Mouse (Mus musculus): ENCODE measurements around the gene Rab29. TPM values are rescaled to one million over a fixed set of nuclear protein-coding genes. Genes with fewer than 3 reads are reported as not detected.

Gene Rab29
- polyA plus RNA-seq, 1 experiment from 2014 or later: 9.3 TPM

- ATAC-seq (no peak), DNase-seq (ENCODE audit: low spot score) (no peak)
- Histone ChIP-seq H3K36me3 (ENCODE audit: control insufficient read depth, insufficient read depth, low read length) (no peaks in the 10 kb centered on the region), H3K9me3 (replicated peaks; ENCODE audit: control insufficient read depth, low read length) (no peaks in the 10 kb centered on the region), H3K4me1 (ENCODE audit: control insufficient read depth, insufficient read depth, low read length) (no peaks in the 10 kb centered on the region), H3K4me2 (ENCODE audit: low read length) (no peak overlapping the region), H3K27me3 (replicated peaks; ENCODE audit: control insufficient read depth, insufficient read depth, low read length) (no peaks in the 10 kb centered on the region), H3K27ac (ENCODE audit: low read depth, low read length) (no peak overlapping the region), H3K9ac (ENCODE audit: low read length) (no peak overlapping the region), H3K4me3 (ENCODE audit: low read depth, low read length) (no peak overlapping the region)
- WGBS: 77% methylated on average over 2 of the region's 2 CpGs
Observed at GRCm38 (mm10) chr1:131879816-131880215, 12.8 kb downstream of the Rab29 start.

GRCm38 (mm10) chr1:131882787-131883186 lies 15.8 kb downstream of the Rab29 start:
- Histone ChIP-seq H3K27me3 (replicated peaks; ENCODE audit: control insufficient read depth, insufficient read depth, low read length) (no peaks in the 10 kb centered on the region), H3K4me2 (ENCODE audit: low read length) (no peak overlapping the region), H3K36me3 (ENCODE audit: control insufficient read depth, insufficient read depth, low read length) (no peaks in the 10 kb centered on the region), H3K27ac (ENCODE audit: low read depth, low read length) (no peak overlapping the region), H3K9ac (ENCODE audit: low read length) (no peak overlapping the region), H3K4me3 (ENCODE audit: low read depth, low read length) (no peak overlapping the region), H3K9me3 (replicated peaks; ENCODE audit: control insufficient read depth, low read length) (no peaks in the 10 kb centered on the region), H3K4me1 (ENCODE audit: control insufficient read depth, insufficient read depth, low read length) (0 out of 2 replicates have a peak, but pooled peaks cover 4% of the 10 kb centered on the region)
- no peak for DNase-seq (ENCODE audit: low spot score)
- ATAC-seq: no peak
- 75% methylated on average over 2 of the region's 2 CpGs for WGBS

GRCm38 (mm10) chr1:131886173-131886572 lies 19.1 kb downstream of the Rab29 start:
- WGBS: 21% methylated on average over 2 of the region's 2 CpGs
- peak; percentile 35 for DNase-seq (ENCODE audit: low spot score)

GRCm38 (mm10) chr1:131886641-131887040 lies 19.6 kb downstream of the Rab29 start:
- no peak overlapping the region for H3K4me2 ChIP-seq (ENCODE audit: low read length)
- WGBS: 70% methylated on average over 3 of the region's 3 CpGs
- no peaks in the 10 kb centered on the region for H3K27me3 ChIP-seq (replicated peaks; ENCODE audit: control insufficient read depth, insufficient read depth, low read length)
- no peaks in the 10 kb centered on the region for H3K36me3 ChIP-seq (ENCODE audit: control insufficient read depth, insufficient read depth, low read length)
- H3K4me3 ChIP-seq (ENCODE audit: low read depth, low read length): no peak overlapping the region
- no peak overlapping the region for H3K27ac ChIP-seq (ENCODE audit: low read depth, low read length)
- no peak overlapping the region for H3K9ac ChIP-seq (ENCODE audit: low read length)
- no peaks in the 10 kb centered on the region for H3K9me3 ChIP-seq (replicated peaks; ENCODE audit: control insufficient read depth, low read length)
- DNase-seq (ENCODE audit: low spot score) (peak; percentile 56), ATAC-seq (no peak)
- 0 out of 2 replicates have a peak, but pooled peaks cover 4% of the 10 kb centered on the region for H3K4me1 ChIP-seq (ENCODE audit: control insufficient read depth, insufficient read depth, low read length)

More at GRCm38 (mm10) chr1:131886173-131886572, 19.1 kb downstream of the Rab29 start:
- 0 out of 2 replicates have a peak overlapping the region, but pooled peaks have one; percentile 2 for H3K27ac ChIP-seq (ENCODE audit: low read depth, low read length)
- H3K4me1 ChIP-seq (ENCODE audit: control insufficient read depth, insufficient read depth, low read length): 0 out of 2 replicates have a peak, but pooled peaks cover 4% of the 10 kb centered on the region
- no peak overlapping the region for H3K9ac ChIP-seq (ENCODE audit: low read length)
- no peak overlapping the region for H3K4me2 ChIP-seq (ENCODE audit: low read length)
- H3K4me3 ChIP-seq (ENCODE audit: low read depth, low read length): no peak overlapping the region
- H3K27me3 ChIP-seq (replicated peaks; ENCODE audit: control insufficient read depth, insufficient read depth, low read length): no peaks in the 10 kb centered on the region
- no peaks in the 10 kb centered on the region for H3K36me3 ChIP-seq (ENCODE audit: control insufficient read depth, insufficient read depth, low read length)
- no peaks in the 10 kb centered on the region for H3K9me3 ChIP-seq (replicated peaks; ENCODE audit: control insufficient read depth, low read length)
- ATAC-seq: 0 out of 2 replicates have a peak, but pooled peaks have one; percentile 26

- no peak overlapping the region for H3K27ac ChIP-seq (ENCODE audit: low read depth, low read length)
- H3K4me3 ChIP-seq (ENCODE audit: low read depth, low read length): no peak overlapping the region
- no peak overlapping the region for H3K4me2 ChIP-seq (ENCODE audit: low read length)
- DNase-seq (ENCODE audit: low spot score) (no peak), ATAC-seq (no peak)
- H3K9ac ChIP-seq (ENCODE audit: low read length): no peak overlapping the region
- no peaks in the 10 kb centered on the region for H3K9me3 ChIP-seq (replicated peaks; ENCODE audit: control insufficient read depth, low read length)
- 82% methylated on average over 6 of the region's 6 CpGs for WGBS
- H3K27me3 ChIP-seq (replicated peaks; ENCODE audit: control insufficient read depth, insufficient read depth, low read length): no peaks in the 10 kb centered on the region
- no peaks in the 10 kb centered on the region for H3K36me3 ChIP-seq (ENCODE audit: control insufficient read depth, insufficient read depth, low read length)
- 0 out of 2 replicates have a peak, but pooled peaks cover 4% of the 10 kb centered on the region for H3K4me1 ChIP-seq (ENCODE audit: control insufficient read depth, insufficient read depth, low read length)
Observed at GRCm38 (mm10) chr1:131890043-131890658, 23.1 kb downstream of the Rab29 start.

- no peak for ATAC-seq
- 78% methylated on average over 4 of the region's 4 CpGs for WGBS
Observed at GRCm38 (mm10) chr1:131891436-131891835, 24.4 kb downstream of the Rab29 start.

GRCm38 (mm10) chr1:131902679-131903078 lies 35.7 kb downstream of the Rab29 start:
- no peaks in the 10 kb centered on the region for H3K27me3 ChIP-seq (replicated peaks; ENCODE audit: control insufficient read depth, insufficient read depth, low read length)
- no peak overlapping the region for H3K4me3 ChIP-seq (ENCODE audit: low read depth, low read length)
- H3K4me1 ChIP-seq (ENCODE audit: control insufficient read depth, insufficient read depth, low read length): no peaks in the 10 kb centered on the region
- ATAC-seq (no peak), DNase-seq (ENCODE audit: low spot score) (no peak)
- no peak overlapping the region for H3K27ac ChIP-seq (ENCODE audit: low read depth, low read length)
- H3K4me2 ChIP-seq (ENCODE audit: low read length): no peak overlapping the region
- 87% methylated on average over 4 of the region's 4 CpGs for WGBS
- no peak overlapping the region for H3K9ac ChIP-seq (ENCODE audit: low read length)
- no peaks in the 10 kb centered on the region for H3K9me3 ChIP-seq (replicated peaks; ENCODE audit: control insufficient read depth, low read length)
- no peaks in the 10 kb centered on the region for H3K36me3 ChIP-seq (ENCODE audit: control insufficient read depth, insufficient read depth, low read length)

More at GRCm38 (mm10) chr1:131891436-131891835, 24.4 kb downstream of the Rab29 start:
- Histone ChIP-seq H3K27ac (ENCODE audit: low read depth, low read length) (no peak overlapping the region), H3K36me3 (ENCODE audit: control insufficient read depth, insufficient read depth, low read length) (no peaks in the 10 kb centered on the region), H3K27me3 (replicated peaks; ENCODE audit: control insufficient read depth, insufficient read depth, low read length) (no peaks in the 10 kb centered on the region), H3K9ac (ENCODE audit: low read length) (no peak overlapping the region), H3K4me2 (ENCODE audit: low read length) (no peak overlapping the region), H3K9me3 (replicated peaks; ENCODE audit: control insufficient read depth, low read length) (no peaks in the 10 kb centered on the region), H3K4me1 (ENCODE audit: control insufficient read depth, insufficient read depth, low read length) (no peaks in the 10 kb centered on the region), H3K4me3 (ENCODE audit: low read depth, low read length) (no peak overlapping the region)
- DNase-seq (ENCODE audit: low spot score): no peak

GRCm38 (mm10) chr1:131903251-131903650 lies 36.2 kb downstream of the Rab29 start:
- ATAC-seq: no peak
- no peak overlapping the region for H3K4me3 ChIP-seq (ENCODE audit: low read depth, low read length)
- H3K9ac ChIP-seq (ENCODE audit: low read length): no peak overlapping the region
- no peak for DNase-seq (ENCODE audit: low spot score)
- H3K27me3 ChIP-seq (replicated peaks; ENCODE audit: control insufficient read depth, insufficient read depth, low read length): no peaks in the 10 kb centered on the region
- H3K4me2 ChIP-seq (ENCODE audit: low read length): no peak overlapping the region
- H3K36me3 ChIP-seq (ENCODE audit: control insufficient read depth, insufficient read depth, low read length): no peaks in the 10 kb centered on the region
- H3K4me1 ChIP-seq (ENCODE audit: control insufficient read depth, insufficient read depth, low read length): no peaks in the 10 kb centered on the region
- 92% methylated on average over 7 of the region's 7 CpGs for WGBS
- H3K27ac ChIP-seq (ENCODE audit: low read depth, low read length): no peak overlapping the region
- no peaks in the 10 kb centered on the region for H3K9me3 ChIP-seq (replicated peaks; ENCODE audit: control insufficient read depth, low read length)

GRCm38 (mm10) chr1:131905497-131905896 lies 38.5 kb downstream of the Rab29 start:
- ATAC-seq: no peak
- H3K4me1 ChIP-seq (ENCODE audit: control insufficient read depth, insufficient read depth, low read length): no peaks in the 10 kb centered on the region
- H3K9me3 ChIP-seq (replicated peaks; ENCODE audit: control insufficient read depth, low read length): no peaks in the 10 kb centered on the region
- H3K4me3 ChIP-seq (ENCODE audit: low read depth, low read length): no peak overlapping the region
- H3K27me3 ChIP-seq (replicated peaks; ENCODE audit: control insufficient read depth, insufficient read depth, low read length): peaks cover 4% of the 10 kb centered on the region; the same call in 1 of the 2 replicates
- H3K4me2 ChIP-seq (ENCODE audit: low read length): no peak overlapping the region
- DNase-seq (ENCODE audit: low spot score): peak; percentile 11
- H3K27ac ChIP-seq (ENCODE audit: low read depth, low read length): no peak overlapping the region
- H3K9ac ChIP-seq (ENCODE audit: low read length): no peak overlapping the region
- 21% methylated on average over 1 of the region's 1 CpGs for WGBS
- no peaks in the 10 kb centered on the region for H3K36me3 ChIP-seq (ENCODE audit: control insufficient read depth, insufficient read depth, low read length)

All from forebrain, embryonic 14.5 days (tissue).